Mouse (Mus musculus) cerebellum, adult 8-10 months (tissue): ENCODE measurements around the gene Rfwd3.
"Not testable (repeated sequence)": the region's sequence is repeated elsewhere in the genome, so short reads cannot be mapped to it uniquely, and the experiment has no call there.

Source experiments
- DNase-seq: peaks from one replicate; pipeline ENCODE4 v3.0.0; 2022

The Rfwd3 gene

DNA sequence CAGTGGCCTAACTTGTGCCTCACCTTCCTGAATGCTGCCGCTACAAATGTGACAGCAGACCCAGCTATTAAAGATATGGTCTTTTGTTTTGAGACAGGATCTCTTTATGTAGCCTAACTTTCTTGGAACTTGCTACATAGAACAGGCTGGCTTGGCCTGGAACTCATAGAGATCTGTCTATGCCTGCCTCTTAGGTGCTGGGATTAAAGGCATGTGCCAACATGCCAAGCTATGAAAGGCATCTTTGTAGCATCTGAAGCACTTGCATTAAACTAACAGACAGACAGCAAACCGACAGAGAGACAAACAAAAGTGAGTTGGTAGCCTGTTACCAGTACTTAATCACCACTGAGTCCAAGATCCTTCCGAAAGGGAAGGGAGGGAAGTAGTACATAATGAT is 17.9 kb downstream of the Rfwd3 start:
- no peak for DNase-seq

DNA sequence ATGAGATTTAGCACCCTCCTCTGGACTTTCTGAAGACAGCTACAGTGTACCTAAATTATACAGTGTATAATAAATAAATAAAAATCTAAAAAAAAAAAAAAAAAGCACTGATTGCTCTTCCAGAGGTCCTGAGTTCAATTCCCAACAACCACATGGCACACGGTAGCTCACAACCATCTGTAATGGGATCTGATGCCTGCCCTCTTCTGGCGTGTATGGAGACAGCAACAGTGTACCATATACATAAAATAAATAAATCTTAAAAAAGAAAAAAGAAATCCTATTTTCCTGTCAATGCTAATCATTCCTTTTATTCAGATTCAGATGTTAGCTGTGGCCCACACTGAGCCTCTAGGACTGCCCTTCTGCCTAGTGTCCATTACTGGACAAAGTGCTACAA is 31.7 kb downstream of the Rfwd3 start:
- DNase-seq = no peak

DNA sequence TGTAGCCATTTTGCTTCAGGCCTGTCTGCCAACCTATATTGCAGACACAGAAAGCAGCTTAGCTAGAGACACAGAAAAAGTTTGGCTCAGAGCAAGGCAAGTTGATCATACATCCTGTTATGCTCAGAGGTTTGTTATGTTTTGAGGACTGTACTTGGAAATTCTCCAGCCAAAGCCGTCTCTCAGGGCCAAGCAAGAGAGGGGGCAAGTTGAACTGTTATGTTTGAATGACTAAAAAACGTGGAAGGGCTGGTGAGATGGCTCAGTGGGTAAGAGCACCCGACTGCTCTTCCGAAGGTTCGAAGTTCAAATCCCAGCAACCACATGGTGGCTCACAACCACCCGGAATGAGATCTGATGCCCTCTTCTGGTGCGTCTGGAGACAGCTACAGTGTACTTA is 33.9 kb downstream of the Rfwd3 start:
- DNase-seq = not testable (repeated sequence)

DNA sequence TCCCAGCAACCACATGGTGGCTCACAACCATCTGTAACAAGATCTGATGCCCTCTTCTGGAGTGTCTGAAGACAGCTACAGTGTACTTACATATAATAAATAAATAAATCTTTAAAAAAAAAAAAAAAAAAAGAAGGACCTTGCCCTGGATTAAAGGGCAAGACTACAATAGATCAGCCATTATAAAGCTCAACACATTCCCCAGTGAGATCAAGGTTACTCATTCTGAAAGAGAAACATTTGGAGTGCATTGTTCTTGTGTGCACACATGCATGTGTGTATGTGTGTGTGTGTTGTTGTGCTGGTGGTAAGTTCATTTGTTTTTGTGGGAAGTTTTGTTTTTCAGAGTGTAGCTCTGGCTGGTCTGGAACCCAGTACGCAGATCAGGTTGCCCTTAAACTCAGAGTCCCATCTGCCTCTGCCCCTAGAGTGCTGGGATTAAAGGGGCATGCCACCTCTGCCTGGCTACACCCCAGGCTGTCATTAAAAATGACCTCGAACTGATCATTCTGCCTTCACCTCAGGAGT is 35.3 kb downstream of the Rfwd3 start:
- DNase-seq = no peak

DNA sequence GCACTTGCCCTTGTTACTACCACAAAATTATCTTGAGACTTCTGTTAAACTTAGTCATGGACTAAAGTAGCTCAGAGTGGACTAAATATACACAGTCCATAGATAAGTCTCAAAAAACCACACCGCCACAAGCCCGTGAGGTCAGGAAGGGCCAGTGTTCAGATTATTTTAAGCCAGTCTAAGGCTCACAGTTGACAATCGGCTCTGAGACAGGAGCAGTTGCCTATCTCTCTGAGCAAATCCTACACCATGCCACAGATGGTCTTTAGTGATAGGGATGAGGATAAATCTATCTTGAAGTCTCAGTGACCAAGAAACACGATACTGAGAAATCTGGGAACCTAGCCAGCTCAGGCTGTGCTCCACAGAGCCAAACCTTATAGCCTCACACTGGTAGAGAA is 38.0 kb downstream of the Rfwd3 start:
- no peak for DNase-seq

DNA sequence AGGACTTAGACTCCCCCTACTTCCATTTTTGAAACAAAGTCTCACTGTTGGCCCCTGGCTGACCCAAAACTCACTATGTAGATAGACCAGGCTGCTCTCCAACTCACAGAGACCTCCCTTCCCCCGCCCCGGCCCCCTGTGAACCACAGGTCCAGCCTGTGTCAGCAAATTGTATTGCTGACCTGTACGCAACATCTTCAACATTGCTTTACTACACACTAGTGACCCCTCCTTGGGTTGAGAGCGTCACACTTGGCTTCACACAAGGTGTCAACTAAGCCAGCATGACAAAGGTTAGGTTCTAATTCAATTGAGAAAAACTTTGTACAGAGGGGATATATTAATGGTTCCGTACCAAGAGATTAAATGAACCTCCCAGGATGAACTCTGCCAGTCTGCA is 39.8 kb downstream of the Rfwd3 start:
- no peak for DNase-seq

DNA sequence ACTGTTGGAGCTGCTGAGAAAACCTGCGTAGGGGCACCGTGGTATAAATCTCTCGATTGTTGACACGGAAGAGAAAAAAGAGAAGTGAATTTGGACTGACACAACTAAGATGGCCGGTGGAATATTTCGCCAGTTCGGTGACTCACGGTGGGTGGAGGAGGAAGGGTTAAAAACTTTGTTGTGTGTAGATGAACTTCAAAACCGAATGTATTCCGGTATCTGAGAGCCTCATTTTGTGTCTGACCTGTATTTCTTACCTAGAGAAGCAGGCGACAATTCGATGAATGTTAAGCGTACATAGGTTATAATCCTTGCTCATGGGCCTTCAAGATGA is 40.6 kb downstream of the Rfwd3 start:
- DNase-seq = no peak

DNA sequence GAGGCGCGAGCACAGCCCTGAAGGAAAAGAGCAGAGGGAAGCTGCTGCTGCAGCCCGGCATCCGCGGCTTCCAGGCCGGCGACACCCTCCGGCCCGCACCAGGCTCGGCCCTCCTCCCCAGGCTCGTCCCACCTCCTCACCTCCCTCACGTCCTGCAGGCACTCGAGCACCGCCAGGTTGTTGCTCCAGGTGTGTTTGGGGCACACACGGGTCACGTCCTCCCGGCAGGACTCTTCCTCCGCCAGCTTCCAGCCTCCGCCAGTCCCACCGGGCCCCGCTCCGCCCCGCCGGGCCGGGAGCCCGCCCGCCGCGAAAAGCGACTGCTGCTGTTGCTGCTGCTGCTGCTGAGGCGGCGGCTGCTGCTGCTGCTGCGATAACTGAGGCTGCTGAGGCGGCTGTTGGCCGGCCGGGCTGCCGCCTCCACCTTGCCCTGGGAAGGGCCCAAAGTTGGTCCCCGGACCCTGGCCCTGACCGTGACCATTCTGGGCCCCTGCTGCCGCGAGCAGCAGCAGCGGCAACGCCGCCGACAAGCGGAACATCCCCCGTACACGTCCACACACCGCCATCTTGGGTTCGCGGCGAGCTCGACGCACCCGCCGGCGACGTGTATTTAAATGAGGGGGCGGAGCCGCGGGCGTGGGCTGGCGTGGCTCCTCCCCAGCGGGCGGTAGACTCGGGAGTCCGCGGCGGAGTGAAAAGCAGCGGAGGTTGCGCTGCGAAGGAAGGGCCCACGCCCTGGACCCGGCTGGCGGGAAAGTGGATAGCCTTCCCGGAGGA is 41.2 kb downstream of the Rfwd3 start, which contains the start of gene Glg1:
Gene Glg1 (minus strand): TSS at position 586 of the 777 bp plus-strand sequence.
- peak; percentile 92 for DNase-seq

DNA sequence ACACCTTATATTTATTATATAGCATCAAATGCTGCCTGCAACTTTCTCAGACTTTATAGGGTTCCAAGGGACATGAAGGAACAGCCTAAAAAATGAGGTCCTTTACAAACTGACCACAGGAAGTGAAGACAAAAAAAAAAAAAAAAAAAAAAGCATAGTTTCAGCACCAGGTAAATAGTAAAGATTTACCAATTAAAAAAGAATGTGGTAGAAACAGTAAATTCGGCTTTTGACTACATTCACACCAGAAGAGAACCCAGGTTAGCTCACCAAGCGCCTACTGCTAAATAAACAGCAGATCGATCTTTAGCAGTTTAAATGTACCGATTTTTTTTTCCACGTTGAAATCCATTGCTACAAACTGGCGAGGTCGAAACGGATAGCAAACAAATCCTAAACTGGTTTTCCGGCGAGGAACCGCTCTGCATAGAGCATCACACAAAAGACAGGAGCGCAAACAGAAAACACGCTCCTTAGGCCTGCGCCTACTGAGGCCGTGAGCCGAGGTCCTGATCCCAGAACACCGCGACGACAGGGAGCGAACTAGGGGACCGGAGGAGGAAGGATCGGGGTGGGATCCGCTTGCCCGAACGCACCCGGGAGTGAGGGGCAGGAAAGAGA is 41.9 kb downstream of the Rfwd3 start:
- DNase-seq = no peak

DNA sequence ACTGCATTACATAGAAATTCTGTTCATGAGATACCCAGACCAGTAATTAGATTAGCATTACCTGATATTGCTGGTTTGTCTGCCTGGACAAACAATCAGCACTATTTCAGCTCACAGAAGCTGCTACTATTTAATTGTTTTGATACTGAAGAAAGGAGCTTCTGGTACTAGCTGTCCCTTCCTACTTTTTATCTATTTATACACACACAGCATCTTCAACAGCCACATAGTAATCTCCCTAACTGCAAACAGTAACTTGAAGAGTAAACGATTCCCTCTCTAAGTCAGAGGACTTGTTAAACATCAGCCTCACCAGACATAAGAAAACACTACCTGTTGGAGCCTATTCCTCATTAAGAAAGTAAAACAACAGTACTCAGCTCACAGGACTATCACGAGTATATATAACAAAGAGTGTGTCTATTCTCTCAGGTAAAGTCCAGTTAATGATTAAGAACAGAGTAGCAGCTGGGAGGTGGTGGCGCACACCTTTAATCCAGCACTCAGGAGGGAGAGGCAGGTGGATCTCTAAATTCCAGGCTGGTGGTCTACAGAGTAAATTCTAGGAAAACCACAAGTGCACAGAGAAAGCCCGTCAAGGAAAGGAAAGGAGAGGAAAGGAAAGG is 47.4 kb downstream of the Rfwd3 start:
- DNase-seq = no peak

DNA sequence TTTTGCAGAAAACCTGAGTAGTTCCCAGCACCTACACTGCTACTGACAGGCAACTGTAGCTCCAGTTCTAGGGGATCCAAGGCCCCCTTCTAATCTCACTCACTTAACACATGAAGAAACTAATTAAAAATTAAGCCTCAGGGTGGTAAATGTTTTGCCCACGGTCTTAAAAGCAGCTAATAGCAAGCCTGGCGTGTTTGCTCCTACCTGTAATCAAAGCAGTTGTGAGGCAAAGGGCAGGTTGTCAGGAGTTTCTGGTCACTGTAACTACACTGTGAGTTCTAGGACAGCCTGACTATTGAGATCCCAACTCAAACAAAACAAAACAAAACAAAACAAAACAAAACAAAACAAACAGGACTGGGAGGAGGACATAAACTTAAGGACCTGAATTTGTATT is 49.9 kb downstream of the Rfwd3 start:
- DNase-seq = no peak

DNA sequence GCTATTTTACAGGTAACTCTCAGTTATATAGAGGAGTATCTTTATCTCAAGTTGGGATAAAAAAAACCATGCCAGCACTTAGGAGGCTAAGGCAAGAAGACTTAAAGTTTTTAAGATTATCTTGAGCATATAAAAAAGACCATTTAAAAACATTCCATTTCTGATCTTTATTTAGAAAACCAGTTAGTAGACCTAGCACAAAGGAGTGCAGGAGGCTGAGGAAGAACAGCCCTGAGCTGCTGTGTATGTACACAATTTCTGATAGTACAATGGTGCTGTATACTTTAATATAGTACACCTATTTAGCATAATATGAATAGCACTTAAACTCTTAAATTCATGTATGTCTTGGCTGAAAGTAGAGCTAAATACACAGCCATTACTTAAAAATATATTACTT is 51.9 kb downstream of the Rfwd3 start:
- DNase-seq = no peak

DNA sequence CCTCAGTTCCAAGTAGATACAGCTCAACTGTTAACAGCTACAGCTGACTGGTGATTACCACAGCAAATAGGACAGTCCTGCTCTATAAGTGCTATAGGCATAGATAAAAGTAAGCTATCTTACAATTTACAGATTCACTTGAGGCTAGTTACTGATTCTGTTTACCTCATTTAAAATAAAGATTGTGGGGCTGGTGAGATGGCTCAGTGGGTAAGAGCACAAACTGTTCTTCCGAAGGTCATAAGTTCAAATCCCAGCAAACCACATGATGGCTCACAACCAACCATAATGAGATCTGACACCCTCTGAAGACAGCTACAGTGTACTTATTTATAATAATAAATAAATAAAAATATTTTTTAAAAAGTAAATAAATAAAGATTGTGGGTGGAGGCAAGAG is 53.2 kb downstream of the Rfwd3 start:
- DNase-seq = not testable (repeated sequence)

DNA sequence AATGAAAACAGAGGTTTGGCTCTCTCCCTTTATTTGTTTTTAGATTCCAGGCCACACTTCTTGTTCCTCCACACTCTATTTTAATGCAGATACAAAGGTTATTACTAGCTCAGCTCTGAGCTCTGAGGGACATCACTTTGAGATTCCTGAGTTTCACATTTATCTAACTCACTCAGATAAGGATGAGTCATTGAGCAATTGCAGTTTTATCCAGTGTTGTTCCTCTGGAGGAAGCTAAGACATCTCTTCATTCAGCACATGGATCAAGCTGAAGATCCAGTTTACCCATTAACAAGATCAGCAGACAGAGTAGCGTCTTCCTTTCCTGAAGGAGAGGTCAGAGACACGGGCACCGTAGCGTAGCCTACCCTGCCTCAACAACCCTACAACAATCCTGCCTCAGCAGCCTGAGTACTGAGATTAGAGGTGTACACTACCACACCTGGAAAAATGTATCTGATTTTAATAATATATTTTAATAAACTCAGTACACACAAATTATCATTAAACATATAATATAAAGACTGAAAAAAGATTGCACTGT is 53.7 kb downstream of the Rfwd3 start:
- no peak for DNase-seq

DNA sequence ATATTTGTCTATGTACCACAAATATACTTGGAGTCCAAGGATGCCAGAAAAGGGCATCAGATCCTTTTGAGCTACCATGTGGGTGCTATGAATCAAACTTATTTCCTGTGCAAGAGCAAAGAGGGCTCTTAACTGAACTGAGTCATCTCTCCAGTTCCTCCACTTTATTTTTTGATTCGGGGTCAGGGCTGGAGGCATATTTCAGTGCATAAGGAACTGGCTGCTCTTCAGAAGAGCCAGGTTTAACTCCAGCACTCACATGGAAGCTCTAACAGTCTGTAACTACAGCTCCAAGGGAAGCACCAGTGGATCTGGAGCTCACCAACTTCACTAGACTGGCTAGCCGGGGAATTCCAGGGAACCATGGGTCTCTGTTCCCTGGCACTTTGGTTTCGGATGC is 62.7 kb downstream of the Rfwd3 start:
- DNase-seq = no peak

DNA sequence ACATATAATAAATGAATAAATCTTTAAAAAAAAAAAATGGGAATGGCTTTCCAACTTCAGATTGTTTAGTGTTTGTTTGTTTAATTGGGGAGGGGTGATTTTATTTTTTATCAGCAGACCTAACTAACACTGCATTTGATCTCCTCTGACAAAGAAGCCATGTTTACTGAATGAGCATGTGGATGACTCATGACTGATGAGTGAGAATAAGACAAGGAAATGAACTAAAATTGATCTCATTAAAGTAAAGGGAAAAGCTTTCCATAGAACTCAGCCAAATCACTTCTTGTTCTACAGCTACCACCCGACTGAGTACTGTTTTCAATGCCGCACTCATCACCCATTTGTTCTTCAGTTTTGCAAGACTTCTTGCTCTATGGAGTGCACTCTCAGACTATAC is 66.3 kb downstream of the Rfwd3 start:
- DNase-seq = no peak

DNA sequence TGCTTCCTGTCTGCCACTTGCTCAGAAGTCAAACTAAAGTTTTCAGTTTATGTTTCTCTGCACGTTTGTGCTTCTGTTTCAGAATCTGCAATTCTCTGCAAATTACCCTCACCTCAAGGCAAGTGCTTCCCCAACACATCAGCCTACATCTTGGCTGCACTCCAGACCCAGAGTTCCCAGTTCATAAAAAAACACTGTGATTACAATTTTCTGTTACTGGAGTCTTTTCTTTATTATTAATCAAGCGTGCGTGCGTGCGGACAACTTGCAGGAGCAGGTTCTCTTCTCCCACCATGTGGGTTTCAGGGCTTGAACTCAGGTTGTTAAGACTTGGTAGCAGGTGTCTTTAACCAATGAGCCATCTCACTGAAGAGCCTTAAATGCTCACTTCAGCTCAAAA is 75.9 kb downstream of the Rfwd3 start:
- DNase-seq = no peak
